Mouse (Mus musculus) urinary bladder, postnatal 10 days (tissue): ENCODE measurements around the gene Rmi2.
"Not testable (repeated sequence)": the region's sequence is repeated elsewhere in the genome, so short reads cannot be mapped to it uniquely, and the experiment has no call there.

Experiments used
- DNase-seq: peaks from one replicate; pipeline ENCODE4 v3.0.0; 2022; ENCODE audit warnings: low spot score

Rmi2 gene

GRCm38 (mm10) chr16:10834911-10835587 is at the start of gene Rmi2:
Gene Rmi2, plus strand, starts transcription at chr16:10835059.
- peak; percentile 28 for DNase-seq

GRCm38 (mm10) chr16:10785371-10786231 is 49.3 kb upstream of the Rmi2 start, which contains the start of gene Socs1:
Gene Socs1, minus strand, starts transcription at chr16:10785536.
- peak; percentile 48 for DNase-seq

GRCm38 (mm10) chr16:10786288-10786687 is 48.6 kb upstream of the Rmi2 start:
- DNase-seq, result no peak

- DNase-seq, result no peak
Measured at GRCm38 (mm10) chr16:10786782-10787547, 47.9 kb upstream of the Rmi2 start.

GRCm38 (mm10) chr16:10787548-10788058 is 47.3 kb upstream of the Rmi2 start:
- DNase-seq, result no peak

GRCm38 (mm10) chr16:10788271-10788670 is 46.6 kb upstream of the Rmi2 start, which contains the start of gene Tnp2:
Gene Tnp2, minus strand, starts transcription at chr16:10788660.
- no peak for DNase-seq

GRCm38 (mm10) chr16:10788866-10789265 is 46.0 kb upstream of the Rmi2 start:
- no peak for DNase-seq

- DNase-seq, result no peak
Measured at GRCm38 (mm10) chr16:10790702-10791101, 44.2 kb upstream of the Rmi2 start, which contains the start of gene Prm3. Gene Prm3, minus strand, starts transcription at chr16:10790914.

GRCm38 (mm10) chr16:10796034-10796433 is 38.8 kb upstream of the Rmi2 start, which contains the start of gene Prm2:
Gene Prm2, minus strand, starts transcription at chr16:10796134.
- no peak for DNase-seq

- not testable (repeated sequence) for DNase-seq
Measured at GRCm38 (mm10) chr16:10802420-10802819, 32.4 kb upstream of the Rmi2 start.

GRCm38 (mm10) chr16:10805789-10806527 is 28.9 kb upstream of the Rmi2 start, which contains the start of gene Prm1:
Gene Prm1, minus strand, starts transcription at chr16:10805839.
- DNase-seq, result no peak

GRCm38 (mm10) chr16:10810376-10810775 is 24.5 kb upstream of the Rmi2 start:
- DNase-seq, result no peak

GRCm38 (mm10) chr16:10812865-10813371 is 21.9 kb upstream of the Rmi2 start, which contains the start of gene Gm11172:
Gene Gm11172, plus strand, starts transcription at chr16:10812915.
- no peak for DNase-seq

GRCm38 (mm10) chr16:10813726-10814125 is 21.1 kb upstream of the Rmi2 start:
- no peak for DNase-seq

GRCm38 (mm10) chr16:10814864-10815263 is 20.0 kb upstream of the Rmi2 start:
- no peak for DNase-seq

- no peak for DNase-seq
Measured at GRCm38 (mm10) chr16:10818579-10819135, 16.2 kb upstream of the Rmi2 start.

- DNase-seq, result no peak
Measured at GRCm38 (mm10) chr16:10819966-10820365, 14.9 kb upstream of the Rmi2 start.

GRCm38 (mm10) chr16:10821387-10821786 is 13.5 kb upstream of the Rmi2 start:
- DNase-seq, result no peak

- DNase-seq, result no peak
Measured at GRCm38 (mm10) chr16:10824536-10824935, 10.3 kb upstream of the Rmi2 start.

- no peak for DNase-seq
Measured at GRCm38 (mm10) chr16:10825840-10826239, 9.0 kb upstream of the Rmi2 start.
